Mouse (Mus musculus): Measurements from ENCODE around the gene Rnaseh2a. TPM values are rescaled to one million over a fixed set of nuclear protein-coding genes. Genes with fewer than 3 reads are reported as not detected.

Rnaseh2a gene
- polyA plus RNA-seq, 1 experiment from 2014 or later = 108 TPM

- Histone ChIP-seq H3K9ac (ENCODE audit: low read length) (peak overlapping the region; percentile 66), H3K4me1 (ENCODE audit: control insufficient read depth, insufficient read depth, low read length) (peaks cover 11% of the 10 kb centered on the region), H3K36me3 (ENCODE audit: control insufficient read depth, insufficient read depth, low read length) (no peaks in the 10 kb centered on the region; the same call in 1 of the 2 replicates), H3K4me2 (ENCODE audit: low read depth, low read length) (peak overlapping the region; percentile 79), H3K9me3 (replicated peaks; ENCODE audit: control insufficient read depth, low read length) (0 out of 2 replicates have a peak, but pooled peaks cover 6% of the 10 kb centered on the region), H3K27me3 (ENCODE audit: control insufficient read depth, insufficient read depth, low read length) (peaks cover 23% of the 10 kb centered on the region), H3K4me3 (replicated peaks; ENCODE audit: low read length) (peak overlapping the region; percentile 53), H3K27ac (ENCODE audit: low read length) (peak overlapping the region; percentile 14; the same call in 1 of the 2 replicates)
- no peak for ATAC-seq (ENCODE audit: insufficient read depth, low FRiP score)
- 8% methylated on average over 9 of the region's 9 CpGs for WGBS
These were observed 56.1 kb downstream of the Rnaseh2a start for GRCm38 (mm10) chr8:84913502-84913900.

GRCm38 (mm10) chr8:84912895-84913501 is 56.6 kb downstream of the Rnaseh2a start:
- Histone ChIP-seq H3K36me3 (ENCODE audit: control insufficient read depth, insufficient read depth, low read length) (no peaks in the 10 kb centered on the region; the same call in 1 of the 2 replicates), H3K27me3 (ENCODE audit: control insufficient read depth, insufficient read depth, low read length) (peaks cover 21% of the 10 kb centered on the region), H3K9ac (ENCODE audit: low read length) (peak overlapping the region; percentile 66), H3K27ac (ENCODE audit: low read length) (peak overlapping the region; percentile 14; the same call in 1 of the 2 replicates), H3K9me3 (replicated peaks; ENCODE audit: control insufficient read depth, low read length) (0 out of 2 replicates have a peak, but pooled peaks cover 6% of the 10 kb centered on the region), H3K4me3 (replicated peaks; ENCODE audit: low read length) (peak overlapping the region; percentile 53), H3K4me1 (ENCODE audit: control insufficient read depth, insufficient read depth, low read length) (peaks cover 11% of the 10 kb centered on the region), H3K4me2 (ENCODE audit: low read depth, low read length) (peak overlapping the region; percentile 79)
- ATAC-seq (ENCODE audit: insufficient read depth, low FRiP score) = peak; percentile 70
- WGBS = 1% methylated on average over 55 of the region's 55 CpGs

- H3K36me3 ChIP-seq (ENCODE audit: control insufficient read depth, insufficient read depth, low read length) = no peaks in the 10 kb centered on the region; the same call in 1 of the 2 replicates
- H3K4me2 ChIP-seq (ENCODE audit: low read depth, low read length) = peak overlapping the region; percentile 79
- 27% methylated on average over 27 of the region's 27 CpGs for WGBS
- peaks cover 11% of the 10 kb centered on the region for H3K4me1 ChIP-seq (ENCODE audit: control insufficient read depth, insufficient read depth, low read length)
- no peak overlapping the region for H3K27ac ChIP-seq (ENCODE audit: low read length)
- H3K27me3 ChIP-seq (ENCODE audit: control insufficient read depth, insufficient read depth, low read length) = peaks cover 21% of the 10 kb centered on the region
- peak overlapping the region; percentile 53; the same call in 1 of the 2 replicates for H3K4me3 ChIP-seq (replicated peaks; ENCODE audit: low read length)
- H3K9me3 ChIP-seq (replicated peaks; ENCODE audit: control insufficient read depth, low read length) = 0 out of 2 replicates have a peak, but pooled peaks cover 6% of the 10 kb centered on the region
- H3K9ac ChIP-seq (ENCODE audit: low read length) = peak overlapping the region; percentile 0; the same call in 1 of the 2 replicates
- no peak for ATAC-seq (ENCODE audit: insufficient read depth, low FRiP score)
These were observed 57.2 kb downstream of the Rnaseh2a start for GRCm38 (mm10) chr8:84912391-84912790.

- 0 out of 2 replicates have a peak, but pooled peaks cover 6% of the 10 kb centered on the region for H3K9me3 ChIP-seq (replicated peaks; ENCODE audit: control insufficient read depth, low read length)
- H3K9ac ChIP-seq (ENCODE audit: low read length) = no peak overlapping the region
- H3K27me3 ChIP-seq (ENCODE audit: control insufficient read depth, insufficient read depth, low read length) = peaks cover 21% of the 10 kb centered on the region
- H3K4me2 ChIP-seq (ENCODE audit: low read depth, low read length) = no peak overlapping the region
- no peak for ATAC-seq (ENCODE audit: insufficient read depth, low FRiP score)
- no peak overlapping the region for H3K27ac ChIP-seq (ENCODE audit: low read length)
- H3K36me3 ChIP-seq (ENCODE audit: control insufficient read depth, insufficient read depth, low read length) = no peaks in the 10 kb centered on the region; the same call in 1 of the 2 replicates
- peaks cover 11% of the 10 kb centered on the region for H3K4me1 ChIP-seq (ENCODE audit: control insufficient read depth, insufficient read depth, low read length)
- 82% methylated on average over 9 of the region's 9 CpGs for WGBS
- no peak overlapping the region for H3K4me3 ChIP-seq (replicated peaks; ENCODE audit: low read length)
These were observed 57.7 kb downstream of the Rnaseh2a start for GRCm38 (mm10) chr8:84911854-84912253.

- no peak overlapping the region for H3K27ac ChIP-seq (ENCODE audit: low read length)
- H3K27me3 ChIP-seq (ENCODE audit: control insufficient read depth, insufficient read depth, low read length) = peaks cover 21% of the 10 kb centered on the region
- no peak overlapping the region for H3K9ac ChIP-seq (ENCODE audit: low read length)
- peaks cover 11% of the 10 kb centered on the region for H3K4me1 ChIP-seq (ENCODE audit: control insufficient read depth, insufficient read depth, low read length)
- WGBS = 89% methylated on average over 6 of the region's 6 CpGs
- no peak for ATAC-seq (ENCODE audit: insufficient read depth, low FRiP score)
- no peak overlapping the region for H3K4me3 ChIP-seq (replicated peaks; ENCODE audit: low read length)
- H3K9me3 ChIP-seq (replicated peaks; ENCODE audit: control insufficient read depth, low read length) = 0 out of 2 replicates have a peak, but pooled peaks cover 4% of the 10 kb centered on the region
- H3K36me3 ChIP-seq (ENCODE audit: control insufficient read depth, insufficient read depth, low read length) = no peaks in the 10 kb centered on the region
- no peak overlapping the region for H3K4me2 ChIP-seq (ENCODE audit: low read depth, low read length)
These were observed 59.0 kb downstream of the Rnaseh2a start for GRCm38 (mm10) chr8:84910551-84910950.

GRCm38 (mm10) chr8:84909949-84910348 is 59.6 kb downstream of the Rnaseh2a start:
- no peak overlapping the region for H3K4me2 ChIP-seq (ENCODE audit: low read depth, low read length)
- no peak overlapping the region for H3K27ac ChIP-seq (ENCODE audit: low read length)
- 73% methylated on average over 5 of the region's 5 CpGs for WGBS
- no peaks in the 10 kb centered on the region for H3K36me3 ChIP-seq (ENCODE audit: control insufficient read depth, insufficient read depth, low read length)
- H3K9ac ChIP-seq (ENCODE audit: low read length) = no peak overlapping the region
- peaks cover 21% of the 10 kb centered on the region for H3K27me3 ChIP-seq (ENCODE audit: control insufficient read depth, insufficient read depth, low read length)
- no peak overlapping the region for H3K4me3 ChIP-seq (replicated peaks; ENCODE audit: low read length)
- H3K9me3 ChIP-seq (replicated peaks; ENCODE audit: control insufficient read depth, low read length) = no peaks in the 10 kb centered on the region
- peaks cover 11% of the 10 kb centered on the region for H3K4me1 ChIP-seq (ENCODE audit: control insufficient read depth, insufficient read depth, low read length)
- no peak for ATAC-seq (ENCODE audit: insufficient read depth, low FRiP score)

GRCm38 (mm10) chr8:84909162-84909767 is 60.3 kb downstream of the Rnaseh2a start:
- H3K4me3 ChIP-seq (replicated peaks; ENCODE audit: low read length) = peak overlapping the region; percentile 65
- H3K9ac ChIP-seq (ENCODE audit: low read length) = peak overlapping the region; percentile 79
- ATAC-seq (ENCODE audit: insufficient read depth, low FRiP score) = 0 out of 2 replicates have a peak, but pooled peaks have one; percentile 6

GRCm38 (mm10) chr8:84908421-84909161 is 61.0 kb downstream of the Rnaseh2a start, which contains the start of gene Dnase2a:
Gene Dnase2a (plus strand): TSS chr8:84908560.
- H3K27ac ChIP-seq (ENCODE audit: low read length) = no peak within 1 kb of the TSS
- peak within 1 kb of the TSS; percentile 96 for H3K4me2 ChIP-seq (ENCODE audit: low read depth, low read length)
- H3K9me3 ChIP-seq (replicated peaks; ENCODE audit: control insufficient read depth, low read length) = no peaks in the 10 kb centered on the region
- peaks cover 11% of the 10 kb centered on the region for H3K4me1 ChIP-seq (ENCODE audit: control insufficient read depth, insufficient read depth, low read length)
- peak within 1 kb of the TSS; percentile 65 for H3K4me3 ChIP-seq (replicated peaks; ENCODE audit: low read length)
- H3K9ac ChIP-seq (ENCODE audit: low read length) = peak within 1 kb of the TSS; percentile 79
- peak; percentile 95 for ATAC-seq (ENCODE audit: insufficient read depth, low FRiP score)
- no peaks in the 10 kb centered on the region for H3K36me3 ChIP-seq (ENCODE audit: control insufficient read depth, insufficient read depth, low read length)
- peaks cover 21% of the 10 kb centered on the region for H3K27me3 ChIP-seq (ENCODE audit: control insufficient read depth, insufficient read depth, low read length)
- WGBS = under 1% methylated on average over 45 of the region's 45 CpGs

More at GRCm38 (mm10) chr8:84909162-84909767, 60.3 kb downstream of the Rnaseh2a start:
- 46% methylated on average over 20 of the region's 20 CpGs for WGBS
- H3K36me3 ChIP-seq (ENCODE audit: control insufficient read depth, insufficient read depth, low read length) = no peaks in the 10 kb centered on the region
- H3K4me2 ChIP-seq (ENCODE audit: low read depth, low read length) = peak overlapping the region; percentile 96
- H3K9me3 ChIP-seq (replicated peaks; ENCODE audit: control insufficient read depth, low read length) = no peaks in the 10 kb centered on the region
- peaks cover 11% of the 10 kb centered on the region for H3K4me1 ChIP-seq (ENCODE audit: control insufficient read depth, insufficient read depth, low read length)
- peaks cover 21% of the 10 kb centered on the region for H3K27me3 ChIP-seq (ENCODE audit: control insufficient read depth, insufficient read depth, low read length)
- H3K27ac ChIP-seq (ENCODE audit: low read length) = no peak overlapping the region

Measured in stomach, embryonic 16.5 days (tissue).